Mouse (Mus musculus) stomach, postnatal 0 days (tissue): Measurements from ENCODE around the gene Dennd4b. TPM values are rescaled to one million over a fixed set of nuclear protein-coding genes. Genes with fewer than 3 reads are reported as not detected.

Experiments
- ATAC-seq: fragments of 200-750 bp; cut with Nextera tagmentation; 2 replicates; pipeline ENCODE4 v1.8.0; 2017; ENCODE audit not compliant: low FRiP score, low TSS enrichment
- DNase-seq: peaks from one replicate; pipeline ENCODE4 v3.0.0-alpha.2; 2016; ENCODE audit warnings: low spot score
- H3K27ac ChIP-seq: fragments of 300-500 bp; sonication (generic); replicated peaks from 2 replicates; pipeline ENCODE4 v1.5.1; 2014; ENCODE audit warnings: mild to moderate bottlenecking, control low read depth
- H3K27me3 ChIP-seq: fragments of 300-500 bp; sonication (generic); 2 replicates; pipeline ENCODE4 v1.6.1; 2014; ENCODE audit warnings: low read length; ENCODE audit not compliant: control insufficient read depth, insufficient read depth
- H3K36me3 ChIP-seq: fragments of 300-500 bp; sonication (generic); 2 replicates; pipeline ENCODE4 v1.6.1; 2014; ENCODE audit warnings: low read length, mixed read lengths; ENCODE audit not compliant: control insufficient read depth, insufficient read depth
- H3K4me1 ChIP-seq: fragments of 300-500 bp; sonication (generic); replicated peaks from 2 replicates; pipeline ENCODE4 v1.6.1; 2014; ENCODE audit warnings: antibody characterized with exemption; ENCODE audit not compliant: control insufficient read depth, insufficient read depth
- H3K4me2 ChIP-seq: fragments of 300-500 bp; sonication (generic); replicated peaks from 2 replicates; pipeline ENCODE4 v1.6.1; 2014; ENCODE audit warnings: low read depth, mild to moderate bottlenecking, control low read depth, moderate library complexity
- H3K4me3 ChIP-seq: fragments of 300-500 bp; sonication (generic); 2 replicates; pipeline ENCODE4 v1.5.1; 2014; ENCODE audit warnings: low read depth, low read length, control low read depth
- H3K9ac ChIP-seq: fragments of 300-500 bp; sonication (generic); 2 replicates; pipeline ENCODE4 v1.6.1; 2014; ENCODE audit warnings: mild to moderate bottlenecking, low read length, control low read depth, mixed read lengths
- H3K9me3 ChIP-seq: fragments of 300-500 bp; sonication (generic); 2 replicates; pipeline ENCODE4 v1.6.1; 2016; ENCODE audit warnings: low read length; ENCODE audit not compliant: control insufficient read depth
- CTCF ChIP-seq: IDR thresholded peaks from 2 replicates; pipeline ENCODE4 v1.5.1; 2016; ENCODE audit warnings: antibody characterized with exemption, low read depth, mild to moderate bottlenecking, moderate library complexity
- EP300 ChIP-seq: optimal IDR thresholded peaks from 2 replicates; pipeline ENCODE3; 2016; ENCODE audit warnings: antibody characterized with exemption
- WGBS: fragments of 180-500 bp; shearing (Covaris S2); extraction: QIAGEN DNeasy Blood & Tissue Kit; methylation state at CpG from one replicate; pipeline ENCODE4 v1.1.7; 2014; 5-methylcytosine and 5-hydroxymethylcytosine counted together
- polyA plus RNA-seq: library from polyadenylated mRNA; unstranded; fragments of >200 nt; fragmentation: Nextera tagmentation; extraction: Ambion mirVana; gene quantifications from 2 replicates; pipeline ENCODE4 v1.2.1, GENCODE M21; 2015

The Dennd4b gene
- polyA plus RNA-seq, 1 experiment from 2014 or later, result 0.95 TPM

GRCm38 (mm10) chr3:90268971-90269370, 4.0 kb downstream of the Dennd4b start:
- no peaks in the 10 kb centered on the region for H3K9me3 ChIP-seq
- DNase-seq (no peak), ATAC-seq (no peak)
- TF ChIP-seq CTCF (no peak), EP300 (no peak)
- H3K4me3 ChIP-seq, result no peak overlapping the region
- H3K9ac ChIP-seq, result no peak overlapping the region
- H3K4me1 ChIP-seq, result 0 out of 2 replicates have a peak, but pooled peaks cover 4% of the 10 kb centered on the region
- H3K36me3 ChIP-seq, result peaks cover 7% of the 10 kb centered on the region; the same call in 1 of the 2 replicates
- H3K4me2 ChIP-seq, result no peak overlapping the region
- no peak overlapping the region for H3K27ac ChIP-seq
- no peaks in the 10 kb centered on the region for H3K27me3 ChIP-seq
- 86% methylated on average over 16 of the region's 16 CpGs for WGBS

- TF ChIP-seq EP300 (no peak), CTCF (no peak)
- Histone ChIP-seq H3K9me3 (no peaks in the 10 kb centered on the region), H3K36me3 (peaks cover 7% of the 10 kb centered on the region; the same call in 1 of the 2 replicates), H3K9ac (no peak overlapping the region), H3K27ac (no peak overlapping the region), H3K27me3 (no peaks in the 10 kb centered on the region), H3K4me1 (0 out of 2 replicates have a peak, but pooled peaks cover 4% of the 10 kb centered on the region), H3K4me2 (no peak overlapping the region), H3K4me3 (no peak overlapping the region)
- DNase-seq (no peak), ATAC-seq (no peak)
- WGBS, result 89% methylated on average over 8 of the region's 8 CpGs
Observed at GRCm38 (mm10) chr3:90270784-90271183, 5.8 kb downstream of the Dennd4b start.

- Histone ChIP-seq H3K9me3 (no peaks in the 10 kb centered on the region), H3K4me2 (no peak overlapping the region), H3K27ac (no peak overlapping the region), H3K36me3 (peaks cover 7% of the 10 kb centered on the region), H3K9ac (no peak overlapping the region), H3K4me1 (no peaks in the 10 kb centered on the region), H3K27me3 (no peaks in the 10 kb centered on the region), H3K4me3 (no peak overlapping the region)
- TF ChIP-seq CTCF (no peak), EP300 (no peak)
- DNase-seq (no peak), ATAC-seq (no peak)
- WGBS, result 57% methylated on average over 9 of the region's 9 CpGs
Observed at GRCm38 (mm10) chr3:90272170-90272569, 7.2 kb downstream of the Dennd4b start.

- WGBS, result 92% methylated on average over 22 of the region's 22 CpGs
- no peak overlapping the region for H3K9ac ChIP-seq
- no peaks in the 10 kb centered on the region for H3K9me3 ChIP-seq
- no peaks in the 10 kb centered on the region for H3K27me3 ChIP-seq
- no peak overlapping the region for H3K4me3 ChIP-seq
- H3K4me2 ChIP-seq, result no peak overlapping the region
- no peaks in the 10 kb centered on the region for H3K4me1 ChIP-seq
- ATAC-seq (no peak; the same call in 1 of the 2 replicates), DNase-seq (no peak)
- TF ChIP-seq CTCF, result no peak
- TF ChIP-seq EP300, result no peak
- H3K36me3 ChIP-seq, result peaks cover 7% of the 10 kb centered on the region; the same call in 1 of the 2 replicates
- no peak overlapping the region for H3K27ac ChIP-seq
Observed at GRCm38 (mm10) chr3:90273855-90274254, 8.9 kb downstream of the Dennd4b start.

GRCm38 (mm10) chr3:90275286-90275685, 10.3 kb downstream of the Dennd4b start:
- Histone ChIP-seq H3K4me1 (no peaks in the 10 kb centered on the region), H3K9me3 (no peaks in the 10 kb centered on the region), H3K9ac (no peak overlapping the region), H3K36me3 (peaks cover 7% of the 10 kb centered on the region; the same call in 1 of the 2 replicates), H3K27me3 (no peaks in the 10 kb centered on the region), H3K4me3 (no peak overlapping the region), H3K4me2 (no peak overlapping the region), H3K27ac (no peak overlapping the region)
- WGBS, result 88% methylated on average over 11 of the region's 11 CpGs
- ATAC-seq, result no peak
- DNase-seq, result no peak
- no peak for TF ChIP-seq CTCF
- TF ChIP-seq EP300, result no peak

- Histone ChIP-seq H3K4me1 (no peaks in the 10 kb centered on the region), H3K4me3 (no peak overlapping the region), H3K4me2 (no peak overlapping the region), H3K9ac (no peak overlapping the region), H3K9me3 (no peaks in the 10 kb centered on the region), H3K27ac (no peak overlapping the region), H3K36me3 (no peaks in the 10 kb centered on the region; the same call in 1 of the 2 replicates), H3K27me3 (no peaks in the 10 kb centered on the region)
- no peak for TF ChIP-seq CTCF
- TF ChIP-seq EP300, result no peak
- DNase-seq (no peak), ATAC-seq (no peak)
- 49% methylated on average over 14 of the region's 16 CpGs for WGBS
Observed at GRCm38 (mm10) chr3:90276858-90277257, 11.9 kb downstream of the Dennd4b start.
